Comparison of ENCODE assay signal across 27 mouse cellular contexts in the genomic region with DNA sequence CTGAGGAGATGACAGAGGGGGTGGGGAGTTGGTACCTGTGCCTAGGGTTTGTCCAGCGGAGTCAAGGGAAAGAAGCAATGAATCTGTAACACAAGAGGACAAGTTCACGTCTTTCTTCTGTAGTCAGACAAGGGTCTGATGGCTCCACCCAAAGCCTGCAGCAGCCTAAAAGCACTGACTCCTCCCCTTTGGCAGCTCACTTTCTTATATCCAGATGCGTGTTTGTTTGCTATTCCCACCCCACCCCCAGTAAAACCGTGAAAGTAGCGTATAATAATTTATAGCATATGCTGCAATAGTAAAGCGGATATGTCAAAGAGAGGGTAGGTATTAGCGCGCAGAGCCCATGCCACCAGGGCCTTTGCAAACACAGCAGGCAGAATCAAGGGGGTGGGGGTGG.
DNase-seq lines count a peak whose midpoint lies in the region; ATAC-seq lines count a peak whose summit lies in the region.
"Had no signal": no experiment of that assay in that cellular context is flagged by ENCODE, and none has a peak within 500 bp of the region (broad histone marks: within the 10 kb centered on the region; RNA-seq: fewer than 3 reads in every experiment).

No protein-coding gene starts in this region.

- no peaks in the 10 kb centered on the region; the same call in 1 of the 2 replicates for H3K4me1 ChIP-seq in embryonic facial prominence, embryonic 11.5 days (ENCODE audit: control insufficient read depth, insufficient read depth, low read length)
- peaks cover 30% of the 10 kb centered on the region for H3K4me1 ChIP-seq in embryonic facial prominence, embryonic 10.5 days
- H3K4me1 ChIP-seq in embryonic facial prominence, embryonic 15.5 days, result peaks cover 45% of the 10 kb centered on the region
- H3K4me1 ChIP-seq in limb, embryonic 15.5 days, result peaks cover 46% of the 10 kb centered on the region
- H3K4me1 ChIP-seq: liver, embryonic 12.5 days had no signal

- no peak overlapping the region for H3K27ac ChIP-seq in embryonic facial prominence, embryonic 11.5 days (replicated peaks; ENCODE audit: low read depth, low read length)
- no peak overlapping the region for H3K27ac ChIP-seq in embryonic facial prominence, embryonic 10.5 days (replicated peaks)
- H3K27ac ChIP-seq in embryonic facial prominence, embryonic 15.5 days (replicated peaks), result 0 out of 2 replicates have a peak overlapping the region, but pooled peaks have one; percentile 11
- H3K27ac ChIP-seq in limb, embryonic 15.5 days, result no peak overlapping the region
- H3K27ac ChIP-seq: hindbrain, embryonic 14.5 days; kidney, embryonic 15.5 days; liver, embryonic 12.5 days; midbrain, embryonic 15.5 days; neural tube, embryonic 12.5 days had no signal

- 69% methylated on average over 8 of the region's 8 CpGs for WGBS in embryonic facial prominence, embryonic 11.5 days
- 79% methylated on average over 8 of the region's 8 CpGs for WGBS in embryonic facial prominence, embryonic 10.5 days
- WGBS in embryonic facial prominence, embryonic 15.5 days, result 34% methylated on average over 8 of the region's 8 CpGs
- WGBS in limb, embryonic 15.5 days, result 27% methylated on average over 8 of the region's 8 CpGs

- H3K9ac ChIP-seq in embryonic facial prominence, embryonic 11.5 days (replicated peaks; ENCODE audit: low read length), result no peak overlapping the region
- no peak overlapping the region for H3K9ac ChIP-seq in embryonic facial prominence, embryonic 15.5 days
- no peak overlapping the region for H3K9ac ChIP-seq in limb, embryonic 15.5 days
- H3K9ac ChIP-seq: heart, embryonic 12.5 days; hindbrain, embryonic 14.5 days; kidney, embryonic 15.5 days; liver, embryonic 12.5 days; midbrain, embryonic 15.5 days; neural tube, embryonic 12.5 days had no signal

- H3K4me3 ChIP-seq in embryonic facial prominence, embryonic 11.5 days (ENCODE audit: low read depth, low read length), result no peak overlapping the region
- no peak overlapping the region for H3K4me3 ChIP-seq in embryonic facial prominence, embryonic 10.5 days
- H3K4me3 ChIP-seq in embryonic facial prominence, embryonic 15.5 days (replicated peaks), result 0 out of 2 replicates have a peak overlapping the region, but pooled peaks have one; percentile 4
- H3K4me3 ChIP-seq in limb, embryonic 15.5 days, result peak overlapping the region; percentile 4; the same call in 1 of the 2 replicates
- H3K4me3 ChIP-seq: heart, embryonic 12.5 days; kidney, embryonic 15.5 days; liver, embryonic 12.5 days; midbrain, embryonic 15.5 days; neural tube, embryonic 12.5 days had no signal

- H3K4me2 ChIP-seq in embryonic facial prominence, embryonic 11.5 days (ENCODE audit: low read depth, low read length), result no peak overlapping the region
- peak overlapping the region; percentile 25 for H3K4me2 ChIP-seq in embryonic facial prominence, embryonic 15.5 days (replicated peaks)
- peak overlapping the region; percentile 31 for H3K4me2 ChIP-seq in limb, embryonic 15.5 days
- H3K4me2 ChIP-seq: heart, embryonic 12.5 days; hindbrain, embryonic 14.5 days; kidney, embryonic 15.5 days; liver, embryonic 12.5 days; midbrain, embryonic 15.5 days; neural tube, embryonic 12.5 days had no signal

- H3K36me3 ChIP-seq in embryonic facial prominence, embryonic 11.5 days (replicated peaks; ENCODE audit: control insufficient read depth, insufficient read depth, low read depth, low read length), result no peaks in the 10 kb centered on the region
- H3K36me3 ChIP-seq in embryonic facial prominence, embryonic 10.5 days (replicated peaks), result no peaks in the 10 kb centered on the region; the same call in 1 of the 2 replicates
- no peaks in the 10 kb centered on the region for H3K36me3 ChIP-seq in embryonic facial prominence, embryonic 15.5 days
- no peaks in the 10 kb centered on the region for H3K36me3 ChIP-seq in limb, embryonic 15.5 days
- H3K36me3 ChIP-seq: heart, embryonic 12.5 days; kidney, embryonic 15.5 days; liver, embryonic 12.5 days; midbrain, embryonic 15.5 days; neural tube, embryonic 12.5 days had no signal

- DNase-seq in embryonic facial prominence, embryonic 11.5 days (ENCODE audit: low spot score), result peak; percentile 23
- DNase-seq in embryonic facial prominence, embryonic 10.5 days (ENCODE audit: low spot score), result no peak
- DNase-seq in NIH3T3 (ENCODE audit: low read depth), result peak; percentile 27
- no peak for DNase-seq in spleen, postnatal 36 days (ENCODE audit: low spot score in 2 of 2)
- no peak for DNase-seq in kidney, adult 11 months
- DNase-seq: adrenal gland, adult 2 months; cerebellum, adult 11-12 months; cerebellum, postnatal 10 days; gastrocnemius, postnatal 14 days; heart, adult 18-20 months; heart, postnatal 10 days; kidney, postnatal 4 days; layer of hippocampus, adult 9-11 months; lung, adult 18-20 months; lung, postnatal 36 days; right cerebral cortex, postnatal 14 days; thymus, adult 2 months had no signal

- H3K27me3 ChIP-seq in embryonic facial prominence, embryonic 11.5 days (ENCODE audit: control insufficient read depth, insufficient read depth, low read length), result no peaks in the 10 kb centered on the region
- no peaks in the 10 kb centered on the region for H3K27me3 ChIP-seq in embryonic facial prominence, embryonic 10.5 days (replicated peaks; ENCODE audit: low read depth, poor library complexity, severe bottlenecking)
- no peaks in the 10 kb centered on the region for H3K27me3 ChIP-seq in embryonic facial prominence, embryonic 15.5 days
- H3K27me3 ChIP-seq in limb, embryonic 15.5 days, result no peaks in the 10 kb centered on the region
- H3K27me3 ChIP-seq: heart, embryonic 12.5 days; kidney, embryonic 15.5 days; liver, embryonic 12.5 days; midbrain, embryonic 15.5 days; neural tube, embryonic 12.5 days had no signal

- H3K9me3 ChIP-seq in embryonic facial prominence, embryonic 11.5 days (replicated peaks; ENCODE audit: control insufficient read depth, low read length), result no peaks in the 10 kb centered on the region
- no peaks in the 10 kb centered on the region for H3K9me3 ChIP-seq in embryonic facial prominence, embryonic 10.5 days
- no peaks in the 10 kb centered on the region for H3K9me3 ChIP-seq in embryonic facial prominence, embryonic 15.5 days (replicated peaks)
- no peaks in the 10 kb centered on the region for H3K9me3 ChIP-seq in limb, embryonic 15.5 days
- H3K9me3 ChIP-seq: heart, embryonic 12.5 days; kidney, embryonic 15.5 days; liver, embryonic 12.5 days; midbrain, embryonic 15.5 days; neural tube, embryonic 12.5 days had no signal

- no peak for ATAC-seq in embryonic facial prominence, embryonic 11.5 days (replicated peaks; ENCODE audit: insufficient number of reproducible peaks, low FRiP score, low TSS enrichment, low read depth)
- peak; percentile 41; the same call in 1 of the 2 replicates for ATAC-seq in embryonic facial prominence, embryonic 15.5 days (ENCODE audit: insufficient number of reproducible peaks, low FRiP score, low TSS enrichment, low read depth)
- 0 out of 2 replicates have a peak, but pooled peaks have one; percentile 21 for ATAC-seq in limb, embryonic 15.5 days (ENCODE audit: insufficient number of reproducible peaks, low FRiP score, low TSS enrichment, low read depth)
- ATAC-seq in megakaryocyte progenitor cell, adult 5-6 weeks (replicated peaks; ENCODE audit: poor library complexity), result no peak
- ATAC-seq: forebrain, embryonic 16.5 days; midbrain, embryonic 15.5 days had no signal

Comparison
In these comparisons a context has a peak if more than half of its experiments do, and no peak if none do; other contexts are left out.
1. ATAC-seq: peak in embryonic facial prominence, embryonic 15.5 days (single experiment) and limb, embryonic 15.5 days (single experiment); none in embryonic facial prominence, embryonic 11.5 days (single experiment) and megakaryocyte progenitor cell, adult 5-6 weeks (single experiment).
2. DNase-seq: peak in embryonic facial prominence, embryonic 11.5 days (single experiment) and NIH3T3 (single experiment); none in embryonic facial prominence, embryonic 10.5 days (single experiment), spleen, postnatal 36 days (0 of 2) and kidney, adult 11 months (single experiment).
3. H3K4me3 ChIP-seq: peak in embryonic facial prominence, embryonic 15.5 days (single experiment) and limb, embryonic 15.5 days (single experiment); none in embryonic facial prominence, embryonic 11.5 days (single experiment) and embryonic facial prominence, embryonic 10.5 days (single experiment).